Mouse (Mus musculus) midbrain, embryonic 13.5 days (tissue): ENCODE results near the gene Aim2. TPM values are rescaled to one million over a fixed set of nuclear protein-coding genes. Genes with fewer than 3 reads are reported as not detected.
A peak's percentile ranks its signal among the peaks of the same experiment; 100 is the strongest.
"Not testable (repeated sequence)": the region's sequence is repeated elsewhere in the genome, so short reads cannot be mapped to it uniquely, and the experiment has no call there.

ENCODE experiments used
- ATAC-seq: fragments of 200-750 bp; cut with Nextera tagmentation; 2 replicates; pipeline ENCODE4 v1.8.0; 2017; ENCODE audit warnings: mild to moderate bottlenecking, moderate TSS enrichment, moderate library complexity
- H3K27ac ChIP-seq: fragments of 300-500 bp; sonication (generic); 2 replicates; pipeline ENCODE4 v1.5.1; 2015; ENCODE audit warnings: inconsistent platforms, mild to moderate bottlenecking, moderate library complexity
- H3K27me3 ChIP-seq: fragments of 300-500 bp; sonication (generic); 2 replicates; pipeline ENCODE4 v1.6.1; 2015; ENCODE audit warnings: mild to moderate bottlenecking, inconsistent platforms
- H3K36me3 ChIP-seq: fragments of 300-500 bp; sonication (generic); 2 replicates; pipeline ENCODE4 v1.6.1; 2015; ENCODE audit warnings: mild to moderate bottlenecking, inconsistent platforms
- H3K4me1 ChIP-seq: fragments of 300-500 bp; sonication (generic); replicated peaks from 2 replicates; pipeline ENCODE4 v1.6.1; 2015; ENCODE audit warnings: inconsistent platforms
- H3K4me2 ChIP-seq: fragments of 300-500 bp; sonication (generic); replicated peaks from 2 replicates; pipeline ENCODE4 v1.6.1; 2015; ENCODE audit warnings: moderate library complexity, mild to moderate bottlenecking, inconsistent platforms
- H3K4me3 ChIP-seq: fragments of 300-500 bp; sonication (generic); replicated peaks from 2 replicates; pipeline ENCODE4 v1.5.1; 2015; ENCODE audit warnings: mild to moderate bottlenecking, inconsistent platforms
- H3K9ac ChIP-seq: fragments of 300-500 bp; sonication (generic); replicated peaks from 2 replicates; pipeline ENCODE4 v1.6.1; 2015; ENCODE audit warnings: mild to moderate bottlenecking, inconsistent platforms
- H3K9me3 ChIP-seq: fragments of 300-500 bp; sonication (generic); 2 replicates; pipeline ENCODE4 v1.6.1; 2016; ENCODE audit warnings: mild to moderate bottlenecking, inconsistent platforms
- WGBS: fragments of 180-500 bp; shearing (Covaris S2); methylation state at CpG from one replicate; pipeline ENCODE4 v1.1.7; 2015; 5-methylcytosine and 5-hydroxymethylcytosine counted together
- polyA plus RNA-seq: library from polyadenylated mRNA; unstranded; fragments of >200 nt; fragmentation: Nextera tagmentation; extraction: Ambion mirVana; gene quantifications from 2 replicates; pipeline ENCODE4 v1.2.1, GENCODE M21; 2015

Gene Aim2
- 2.6 and 3.3 TPM in 2 replicates for polyA plus RNA-seq

- Histone ChIP-seq H3K27ac (no peak within 1 kb of the TSS), H3K4me1 (peaks cover 27% of the 10 kb centered on the region), H3K36me3 (peaks cover 27% of the 10 kb centered on the region), H3K4me2 (peak within 1 kb of the TSS; percentile 55), H3K9me3 (no peaks in the 10 kb centered on the region), H3K27me3 (no peaks in the 10 kb centered on the region), H3K9ac (peak within 1 kb of the TSS; percentile 46), H3K4me3 (peak within 1 kb of the TSS; percentile 33)
- WGBS: 8% methylated on average over 10 of the region's 10 CpGs
- peak; percentile 77 for ATAC-seq
Observed at GRCm38 (mm10) chr1:173350372-173350957, at the start of gene Aim2. TSS of gene Aim2 (plus strand) at chr1:173350879.

- not testable (repeated sequence) for H3K9me3 ChIP-seq, H3K9ac ChIP-seq, H3K27me3 ChIP-seq, H3K4me3 ChIP-seq, H3K27ac ChIP-seq, ATAC-seq, H3K4me2 ChIP-seq, H3K36me3 ChIP-seq, H3K4me1 ChIP-seq
- WGBS: 47% methylated on average over 3 of the region's 3 CpGs
Observed at GRCm38 (mm10) chr1:173302795-173303194, 47.9 kb upstream of the Aim2 start.

GRCm38 (mm10) chr1:173313535-173314050 is 37.1 kb upstream of the Aim2 start:
- H3K9me3 ChIP-seq, H3K4me2 ChIP-seq, ATAC-seq, H3K9ac ChIP-seq, H3K4me1 ChIP-seq, H3K27ac ChIP-seq, H3K27me3 ChIP-seq, H3K36me3 ChIP-seq, H3K4me3 ChIP-seq: not testable (repeated sequence)
- WGBS: 92% methylated on average over 7 of the region's 7 CpGs

GRCm38 (mm10) chr1:173315725-173316124 is 35.0 kb upstream of the Aim2 start:
- ATAC-seq: no peak

GRCm38 (mm10) chr1:173317925-173318477 is 32.7 kb upstream of the Aim2 start:
- Histone ChIP-seq H3K9me3 (no peaks in the 10 kb centered on the region), H3K4me3 (no peak overlapping the region), H3K9ac (no peak overlapping the region), H3K36me3 (no peaks in the 10 kb centered on the region), H3K27me3 (no peaks in the 10 kb centered on the region), H3K4me2 (no peak overlapping the region), H3K27ac (no peak overlapping the region), H3K4me1 (0 out of 2 replicates have a peak, but pooled peaks cover 3% of the 10 kb centered on the region)
- no peak for ATAC-seq
- WGBS: 85% methylated on average over 2 of the region's 2 CpGs

More at GRCm38 (mm10) chr1:173315725-173316124, 35.0 kb upstream of the Aim2 start:
- Histone ChIP-seq H3K4me2 (no peak overlapping the region), H3K4me1 (no peaks in the 10 kb centered on the region), H3K27ac (no peak overlapping the region), H3K27me3 (no peaks in the 10 kb centered on the region), H3K9me3 (no peaks in the 10 kb centered on the region), H3K9ac (no peak overlapping the region), H3K4me3 (no peak overlapping the region), H3K36me3 (no peaks in the 10 kb centered on the region)
- 91% methylated on average over 3 of the region's 3 CpGs for WGBS

- 0 out of 2 replicates have a peak, but pooled peaks cover 3% of the 10 kb centered on the region for H3K4me1 ChIP-seq
- no peaks in the 10 kb centered on the region for H3K27me3 ChIP-seq
- no peak overlapping the region for H3K9ac ChIP-seq
- no peak overlapping the region for H3K4me2 ChIP-seq
- 59% methylated on average over 8 of the region's 8 CpGs for WGBS
- H3K4me3 ChIP-seq: no peak overlapping the region
- H3K36me3 ChIP-seq: no peaks in the 10 kb centered on the region
- H3K27ac ChIP-seq: no peak overlapping the region
- H3K9me3 ChIP-seq: no peaks in the 10 kb centered on the region
- 0 out of 2 replicates have a peak, but pooled peaks have one; percentile 56 for ATAC-seq
Observed at GRCm38 (mm10) chr1:173321593-173322248, 29.0 kb upstream of the Aim2 start.

- Histone ChIP-seq H3K27me3 (no peaks in the 10 kb centered on the region), H3K4me1 (0 out of 2 replicates have a peak, but pooled peaks cover 3% of the 10 kb centered on the region), H3K36me3 (no peaks in the 10 kb centered on the region), H3K4me3 (no peak overlapping the region), H3K4me2 (no peak overlapping the region), H3K9me3 (no peaks in the 10 kb centered on the region), H3K9ac (no peak overlapping the region), H3K27ac (no peak overlapping the region)
- ATAC-seq: no peak
- WGBS: 65% methylated on average over 6 of the region's 6 CpGs
Observed at GRCm38 (mm10) chr1:173322249-173322627, 28.4 kb upstream of the Aim2 start.

- ATAC-seq: no peak
- H3K9me3 ChIP-seq: no peaks in the 10 kb centered on the region
- no peaks in the 10 kb centered on the region for H3K27me3 ChIP-seq
- no peak overlapping the region for H3K4me2 ChIP-seq
- no peaks in the 10 kb centered on the region for H3K36me3 ChIP-seq
- H3K4me3 ChIP-seq: no peak overlapping the region
- no peak overlapping the region for H3K9ac ChIP-seq
- WGBS: 32% methylated on average over 5 of the region's 5 CpGs
- no peak overlapping the region for H3K27ac ChIP-seq
- peaks cover 6% of the 10 kb centered on the region for H3K4me1 ChIP-seq
Observed at GRCm38 (mm10) chr1:173323839-173324585, 26.7 kb upstream of the Aim2 start.

GRCm38 (mm10) chr1:173324961-173325360 is 25.7 kb upstream of the Aim2 start:
- Histone ChIP-seq H3K36me3 (no peaks in the 10 kb centered on the region), H3K9ac (no peak overlapping the region), H3K4me2 (no peak overlapping the region), H3K9me3 (no peaks in the 10 kb centered on the region), H3K4me3 (no peak overlapping the region), H3K27ac (no peak overlapping the region), H3K27me3 (no peaks in the 10 kb centered on the region), H3K4me1 (peaks cover 13% of the 10 kb centered on the region)
- ATAC-seq: no peak
- WGBS: 67% methylated on average over 4 of the region's 4 CpGs

GRCm38 (mm10) chr1:173325395-173325794 is 25.3 kb upstream of the Aim2 start:
- Histone ChIP-seq H3K4me2 (no peak overlapping the region), H3K36me3 (no peaks in the 10 kb centered on the region), H3K4me3 (no peak overlapping the region), H3K9ac (no peak overlapping the region), H3K4me1 (peaks cover 14% of the 10 kb centered on the region), H3K27me3 (no peaks in the 10 kb centered on the region), H3K9me3 (no peaks in the 10 kb centered on the region), H3K27ac (no peak overlapping the region)
- ATAC-seq: no peak
- WGBS: 96% methylated on average over 1 of the region's 1 CpGs

- Histone ChIP-seq H3K27ac (no peak overlapping the region), H3K4me3 (no peak overlapping the region), H3K27me3 (no peaks in the 10 kb centered on the region), H3K9me3 (no peaks in the 10 kb centered on the region), H3K4me1 (peaks cover 13% of the 10 kb centered on the region), H3K9ac (no peak overlapping the region), H3K4me2 (no peak overlapping the region), H3K36me3 (no peaks in the 10 kb centered on the region)
- 78% methylated on average over 1 of the region's 1 CpGs for WGBS
- no peak for ATAC-seq
Observed at GRCm38 (mm10) chr1:173326552-173326951, 24.1 kb upstream of the Aim2 start.

GRCm38 (mm10) chr1:173328446-173328845 is 22.2 kb upstream of the Aim2 start:
- no peak for ATAC-seq
- Histone ChIP-seq H3K4me3 (no peak overlapping the region), H3K36me3 (no peaks in the 10 kb centered on the region), H3K27me3 (no peaks in the 10 kb centered on the region), H3K4me1 (peaks cover 11% of the 10 kb centered on the region), H3K9me3 (no peaks in the 10 kb centered on the region), H3K9ac (no peak overlapping the region), H3K27ac (no peak overlapping the region), H3K4me2 (no peak overlapping the region)
- 62% methylated on average over 8 of the region's 8 CpGs for WGBS
